Mouse (Mus musculus): Measurements from ENCODE around the gene Lpar3.
"Not testable (repeated sequence)": the region's sequence is repeated elsewhere in the genome, so short reads cannot be mapped to it uniquely, and the experiment has no call there.

Gene Lpar3

GRCm38 (mm10) chr3:146220776-146221486, at the start of gene Lpar3:
Lpar3 (plus strand) TSS chr3:146220963.
- peak; percentile 89 to 95 for DNase-seq

- no peak for DNase-seq
These were observed 47.7 kb upstream of the Lpar3 start for GRCm38 (mm10) chr3:146173030-146173429.

DNA sequence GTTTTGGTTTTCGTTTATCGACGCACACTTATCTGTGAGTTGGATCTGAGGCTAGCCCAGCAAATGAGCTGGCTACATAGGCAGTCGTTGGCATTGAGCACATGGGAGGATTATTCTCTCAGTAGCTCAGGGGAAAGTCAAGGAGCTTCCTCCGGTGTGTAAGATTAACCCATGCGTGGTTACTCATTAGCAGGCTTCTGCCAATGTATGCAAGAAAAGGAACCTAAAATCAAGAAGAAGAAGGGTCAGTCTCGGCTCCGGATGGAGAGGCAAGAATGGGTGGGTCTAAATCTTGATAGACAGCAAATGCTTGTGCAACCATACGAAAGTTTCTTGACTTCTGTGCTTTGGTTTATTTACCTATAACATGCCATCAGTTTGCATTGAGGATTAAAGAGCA, 46.5 kb upstream of the Lpar3 start:
- peak; percentile 21 to 52 for DNase-seq

DNA sequence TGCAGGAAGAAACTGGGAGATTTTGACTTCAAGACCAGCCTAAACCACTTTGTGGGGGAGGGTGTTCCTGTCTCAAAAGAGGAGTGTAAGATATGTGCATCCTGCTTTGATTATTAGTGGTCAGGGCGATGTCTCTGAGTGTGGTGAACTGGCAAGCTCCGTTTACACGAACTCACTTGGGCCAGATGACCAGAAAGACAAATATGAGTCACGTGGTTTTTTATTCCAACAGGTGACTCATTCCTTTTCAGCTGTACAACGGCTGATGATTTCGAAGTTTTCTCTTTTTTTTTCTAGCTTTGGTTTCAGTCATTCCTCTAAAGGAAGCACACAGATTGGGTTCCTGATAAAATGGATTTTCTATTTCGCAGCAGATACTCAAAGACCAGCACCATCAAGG, 43.5 kb upstream of the Lpar3 start:
- no peak for DNase-seq

DNA sequence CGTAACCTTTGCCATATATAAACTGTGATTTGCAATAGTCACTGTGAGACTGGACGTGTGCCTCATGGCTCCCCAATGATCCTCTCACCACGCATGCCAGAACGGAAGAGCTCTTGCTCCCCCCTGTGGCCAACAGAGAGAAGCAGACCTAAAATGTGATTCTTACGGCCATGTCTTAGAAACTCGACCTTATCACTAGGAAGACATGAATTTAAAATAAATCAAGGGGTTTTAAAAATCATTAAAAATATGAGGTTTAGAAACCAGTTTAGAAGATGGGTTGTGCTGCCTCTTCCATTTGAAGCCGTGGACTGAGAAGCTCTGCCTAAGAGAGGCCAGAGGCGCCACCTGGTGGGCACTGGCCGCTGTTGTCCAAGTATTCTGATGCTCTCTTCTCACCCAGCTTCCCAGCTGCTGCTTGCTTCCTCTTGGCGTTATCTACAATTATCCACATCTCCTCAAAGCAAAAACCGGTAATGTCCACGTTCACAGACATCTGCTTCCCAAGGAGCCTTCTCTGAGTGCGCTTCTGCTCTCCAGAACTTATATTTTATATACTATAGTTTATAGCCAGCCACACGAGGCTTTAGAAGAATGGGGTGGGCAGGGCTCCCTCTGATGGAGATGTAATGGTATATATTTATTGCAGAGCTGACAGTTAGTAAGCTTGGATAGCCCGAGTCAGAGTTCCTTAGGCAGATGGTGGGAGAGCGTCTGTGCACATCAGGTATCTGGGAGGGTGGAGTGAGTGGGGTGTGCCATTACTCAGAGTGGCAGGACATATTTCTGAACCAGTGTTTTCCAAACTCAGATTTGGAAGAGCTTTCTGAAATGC, 42.8 kb upstream of the Lpar3 start:
- peak; percentile 78 to 94 for DNase-seq

GRCm38 (mm10) chr3:146180341-146180740, 40.4 kb upstream of the Lpar3 start:
- DNase-seq = peak in 1 of 2 experiments; percentile 10

DNA sequence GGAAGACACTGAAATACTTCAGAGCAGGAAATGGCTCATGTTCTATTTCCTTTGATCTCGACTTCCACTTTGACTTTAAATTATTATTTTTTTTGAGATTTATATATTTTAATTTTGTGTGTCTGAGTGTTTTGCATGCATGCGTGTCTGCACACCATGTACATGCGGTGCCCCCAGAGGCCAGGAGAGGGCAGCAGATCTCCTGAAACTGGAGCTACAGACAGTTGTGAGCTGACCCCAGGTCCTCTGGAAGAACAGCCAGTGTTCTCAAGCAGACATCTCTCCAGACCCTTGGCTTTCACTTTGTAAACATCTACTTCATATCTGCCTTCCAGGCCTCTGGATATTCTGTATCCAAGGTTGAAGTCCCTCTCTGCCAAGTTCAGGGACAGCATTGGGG, 39.8 kb upstream of the Lpar3 start:
- DNase-seq = peak; percentile 70 to 85

GRCm38 (mm10) chr3:146184992-146185657, 35.6 kb upstream of the Lpar3 start:
- DNase-seq = peak; percentile 66 to 67

DNA sequence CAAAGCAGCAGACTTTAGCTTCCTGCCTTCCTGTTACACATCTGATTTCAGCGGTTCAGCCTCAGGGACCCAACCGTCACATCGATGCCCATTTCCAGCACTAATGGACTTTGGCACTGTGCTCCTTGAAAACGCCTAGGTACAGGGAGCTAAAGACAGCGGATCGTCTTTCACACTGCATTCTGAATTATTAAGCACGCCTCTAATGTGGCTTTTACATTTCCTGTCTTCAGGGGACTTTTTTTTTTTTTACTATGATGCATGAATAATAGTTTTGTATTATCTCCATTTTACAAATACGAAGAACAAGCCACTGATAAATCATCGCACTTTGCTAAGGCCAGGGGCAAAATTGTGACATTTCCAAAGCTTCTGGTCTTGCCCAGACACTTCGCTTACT, 34.7 kb upstream of the Lpar3 start:
- DNase-seq = no peak

DNA sequence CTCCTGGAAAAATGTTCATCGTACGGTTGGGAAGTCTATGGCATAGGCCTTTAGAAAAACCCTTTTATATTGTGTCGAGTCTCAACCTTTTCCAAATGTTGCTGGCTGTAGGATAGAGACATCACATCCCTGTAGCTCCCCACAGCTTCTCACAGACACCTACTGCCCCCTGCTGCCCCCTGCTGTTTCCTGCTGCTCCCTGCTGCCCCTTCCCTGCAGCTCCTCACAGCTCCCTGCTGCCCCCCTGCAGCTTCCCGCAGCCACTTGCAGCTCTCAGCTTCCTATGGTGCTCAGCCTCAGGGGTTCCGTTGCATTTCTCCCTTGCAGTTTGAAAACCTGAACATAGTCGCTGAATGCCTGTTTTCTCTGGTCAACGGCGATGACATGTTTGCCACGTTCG, 30.8 kb upstream of the Lpar3 start:
- DNase-seq = peak in 1 of 2 experiments; percentile 47

GRCm38 (mm10) chr3:146192507-146192906, 28.3 kb upstream of the Lpar3 start:
- no peak for DNase-seq

DNA sequence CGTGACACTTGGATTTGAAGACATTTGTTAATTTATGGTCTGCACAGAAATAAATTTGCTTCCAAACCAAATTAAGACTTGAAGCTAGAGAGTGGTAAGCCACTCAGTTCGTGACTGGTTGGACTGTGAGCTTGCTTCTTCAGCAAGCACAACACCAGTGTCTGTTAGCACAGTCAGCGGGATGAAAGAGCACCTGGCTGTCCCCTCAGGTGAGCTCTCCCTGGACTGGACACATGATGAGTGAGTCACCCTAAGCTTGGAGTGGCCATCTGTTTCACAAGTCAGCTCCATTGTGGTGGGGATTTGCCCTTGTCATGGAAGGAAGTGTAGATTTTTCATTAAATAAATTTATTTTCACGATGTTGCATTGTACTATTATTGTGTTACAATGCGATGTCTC, 25.6 kb upstream of the Lpar3 start:
- no peak for DNase-seq

DNA sequence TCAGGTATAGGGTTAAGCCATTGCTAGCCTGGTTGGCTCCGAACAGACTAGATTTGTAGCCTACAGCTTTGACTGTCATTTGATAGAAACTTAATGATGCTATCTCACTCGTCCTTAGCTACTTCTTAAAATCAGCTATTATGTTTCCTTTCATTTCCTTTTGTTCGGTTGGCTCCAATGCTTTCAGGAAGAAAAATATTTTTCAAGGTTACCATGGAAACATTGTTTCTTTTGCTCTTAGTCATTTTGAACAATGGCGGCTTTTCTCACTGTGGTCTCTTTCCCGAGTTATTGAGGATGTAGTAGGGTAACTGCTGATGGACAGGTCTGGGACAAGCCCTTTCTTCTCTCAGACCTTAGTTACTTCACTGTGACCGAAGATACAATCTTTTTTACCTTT, 24.5 kb upstream of the Lpar3 start:
- no peak for DNase-seq

DNA sequence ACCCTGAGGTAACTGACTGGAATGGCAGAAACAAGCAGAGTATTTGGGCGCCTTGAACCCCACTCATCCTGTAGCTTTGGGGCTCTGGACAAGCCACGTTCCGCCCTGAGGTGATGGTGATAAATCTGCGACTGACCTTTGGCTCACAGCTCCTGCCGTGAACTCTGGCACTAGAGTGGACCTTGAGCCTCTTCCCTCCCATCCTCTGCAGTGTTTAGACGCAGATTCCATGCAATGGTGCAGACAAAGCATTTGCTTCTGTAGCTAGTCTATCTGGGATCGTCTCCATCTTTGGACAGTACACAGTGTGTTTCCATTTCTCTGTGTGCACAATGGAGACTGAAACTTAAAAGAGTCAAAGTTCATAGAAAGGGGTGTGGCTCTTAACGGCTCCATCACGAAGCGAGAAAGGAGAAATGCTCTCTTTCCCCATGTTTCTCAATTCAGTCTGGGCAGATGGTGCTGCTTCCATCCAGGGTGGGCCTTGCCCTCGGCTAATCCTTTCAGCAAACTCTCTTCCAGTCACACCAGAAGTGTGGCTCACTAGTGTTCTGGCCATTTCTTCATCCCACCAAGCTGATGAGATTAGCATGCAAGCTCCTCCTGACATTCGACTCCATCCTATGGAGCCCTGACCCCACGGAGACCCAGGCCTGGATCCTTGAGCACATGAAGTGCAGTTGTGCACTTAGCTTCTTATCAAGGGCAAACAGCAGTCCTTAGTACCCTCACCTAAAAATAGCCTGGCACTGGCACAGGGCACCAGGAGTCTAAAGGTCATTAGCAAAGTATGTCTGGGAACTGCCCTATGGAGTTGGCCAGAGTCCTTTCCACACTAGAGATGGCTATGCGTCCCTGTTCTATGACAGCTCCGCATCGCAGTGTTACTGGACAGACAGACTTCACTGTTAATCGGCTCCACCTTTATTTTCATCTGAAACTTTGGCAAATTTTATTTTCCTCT, 23.7 kb upstream of the Lpar3 start:
- DNase-seq = peak; percentile 65 to 73

GRCm38 (mm10) chr3:146197785-146198184, 23.0 kb upstream of the Lpar3 start:
- DNase-seq = no peak

GRCm38 (mm10) chr3:146198803-146199481, 21.8 kb upstream of the Lpar3 start:
- DNase-seq = no peak

GRCm38 (mm10) chr3:146199486-146199885, 21.3 kb upstream of the Lpar3 start:
- no peak for DNase-seq

DNA sequence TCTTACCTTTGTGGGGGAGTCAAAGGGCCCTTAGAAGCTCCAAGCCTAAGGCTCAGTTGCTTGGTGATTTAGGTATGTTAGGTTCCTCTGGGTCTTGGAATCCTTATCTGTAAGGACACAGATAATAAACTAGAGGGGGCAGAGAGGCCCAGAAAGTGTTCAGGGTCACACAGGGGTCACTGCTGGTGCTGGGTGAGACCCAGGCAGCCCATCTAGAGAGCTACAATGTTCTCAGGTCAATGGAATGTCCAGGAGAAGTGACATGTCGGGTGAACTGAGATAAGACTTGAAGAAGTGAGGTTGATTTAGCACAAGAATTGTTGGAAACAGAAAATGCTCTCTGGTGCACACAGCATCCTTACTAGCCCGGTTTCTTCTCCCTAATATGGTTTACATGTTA, 16.4 kb upstream of the Lpar3 start:
- no peak for DNase-seq

GRCm38 (mm10) chr3:146205305-146205704, 15.5 kb upstream of the Lpar3 start:
- no peak for DNase-seq

DNA sequence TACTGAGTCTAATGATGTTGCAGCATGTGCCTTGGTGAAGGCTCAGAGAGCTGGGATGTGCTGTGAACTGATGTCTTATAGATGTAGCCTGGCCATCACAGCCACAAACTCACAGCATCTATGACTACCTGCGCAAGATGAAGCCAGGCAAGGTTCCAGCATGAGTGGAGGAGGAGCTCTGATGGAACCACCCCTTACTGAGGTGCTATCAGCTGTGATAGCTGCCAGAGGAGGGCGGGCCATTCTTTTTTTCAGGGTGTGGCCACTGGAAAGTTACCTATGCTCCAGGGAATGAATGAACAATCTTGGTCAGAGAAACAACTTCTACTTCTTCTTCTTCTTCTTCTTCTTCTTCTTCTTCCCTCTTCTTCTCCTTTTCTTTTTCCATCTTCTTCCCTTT, 14.1 kb upstream of the Lpar3 start:
- DNase-seq = no peak

- no peak for DNase-seq
These were observed 13.3 kb upstream of the Lpar3 start for GRCm38 (mm10) chr3:146207440-146207839.

- DNase-seq = not testable (repeated sequence)
These were observed 11.0 kb upstream of the Lpar3 start for GRCm38 (mm10) chr3:146209759-146210158.
